Mouse (Mus musculus) adrenal gland, postnatal 10 days (tissue): ENCODE results near the gene 1700093K21Rik. TPM values are rescaled to one million over a fixed set of nuclear protein-coding genes. Genes with fewer than 3 reads are reported as not detected.
"Not testable (repeated sequence)": the region's sequence is repeated elsewhere in the genome, so short reads cannot be mapped to it uniquely, and the experiment has no call there.

ENCODE experiments used
- DNase-seq: peaks from one replicate; pipeline ENCODE4 v3.0.0; 2021; ENCODE audit warnings: mixed read lengths
- long read RNA-seq, 2 experiments: library from polyadenylated mRNA; stranded (forward); transcript quantifications; one replicate each; pipeline ENCODE4 v2.0.0; 2021
- microRNA-seq: library from miRNA; unstranded; fragments of <30 nt; microRNA quantifications from one replicate; pipeline ENCODE4 v1.2.0, GENCODE M21; 2021
- total RNA-seq, 2 experiments: library from RNA; stranded (reverse); gene quantifications; 2 replicates each; pipeline ENCODE4 v1.2.3; 2021

1700093K21Rik gene
- under 1 TPM in 1 of 2 experiments, not detected in 1; 0.36 TPM for total RNA-seq
- long read RNA-seq, experiment 1 = 0 reads
- long read RNA-seq, experiment 2 = 0 reads

GRCm38 (mm10) chr11:23520473-23521205 lies at the start of gene 1700093K21Rik:
Gene 1700093K21Rik, minus strand, starts transcription at chr11:23521155.
- no peak for DNase-seq

GRCm38 (mm10) chr11:23570130-23570529 lies 49.2 kb upstream of the 1700093K21Rik start:
- DNase-seq = peak; percentile 6

GRCm38 (mm10) chr11:23565761-23566160 lies 44.8 kb upstream of the 1700093K21Rik start:
- peak; percentile 86 for DNase-seq

GRCm38 (mm10) chr11:23557039-23557630 lies 36.2 kb upstream of the 1700093K21Rik start:
- no peak for DNase-seq

- no peak for DNase-seq
Observed at GRCm38 (mm10) chr11:23537446-23537845, 16.5 kb upstream of the 1700093K21Rik start.

GRCm38 (mm10) chr11:23518981-23519380 lies 2.0 kb downstream of the 1700093K21Rik start:
- DNase-seq = no peak

GRCm38 (mm10) chr11:23515315-23515714 lies 5.6 kb downstream of the 1700093K21Rik start:
- no peak for DNase-seq

- DNase-seq = not testable (repeated sequence)
Observed at GRCm38 (mm10) chr11:23514785-23515184, 6.2 kb downstream of the 1700093K21Rik start.

GRCm38 (mm10) chr11:23504801-23505200 lies 16.2 kb downstream of the 1700093K21Rik start:
- not testable (repeated sequence) for DNase-seq

GRCm38 (mm10) chr11:23498609-23499008 lies 22.3 kb downstream of the 1700093K21Rik start:
- DNase-seq = no peak

- peak; percentile 100 for DNase-seq
Observed at GRCm38 (mm10) chr11:23497718-23498509, 23.0 kb downstream of the 1700093K21Rik start, which contains the start of gene Ahsa2. Gene Ahsa2, minus strand, starts transcription at chr11:23498030.

- DNase-seq = peak; percentile 80
Observed at GRCm38 (mm10) chr11:23497335-23497717, 23.6 kb downstream of the 1700093K21Rik start.

GRCm38 (mm10) chr11:23496661-23497060 lies 24.3 kb downstream of the 1700093K21Rik start:
- DNase-seq = no peak

GRCm38 (mm10) chr11:23495231-23495630 lies 25.7 kb downstream of the 1700093K21Rik start:
- no peak for DNase-seq

GRCm38 (mm10) chr11:23492048-23492790 lies 28.7 kb downstream of the 1700093K21Rik start:
- no peak for DNase-seq

GRCm38 (mm10) chr11:23489955-23490354 lies 31.0 kb downstream of the 1700093K21Rik start:
- no peak for DNase-seq

Small RNA genes lying within 50 kb of the gene (microRNA-seq; reads per million reads assigned to microRNA genes)
- 1.4 reads per million for gene Gm47279

Other genes with a start within 250 kb of the 1700093K21Rik start
- 10 to 100 TPM; 48.2 to 63.2 TPM for gene Usp34, start 214.3 kb downstream of the 1700093K21Rik start, total RNA-seq
- gene Ahsa2, start 23.1 kb downstream of the 1700093K21Rik start, total RNA-seq = 10 to 100 TPM; 39.5 to 41.6 TPM
- gene 0610010F05Rik, start 112.5 kb upstream of the 1700093K21Rik start, total RNA-seq = 10 to 100 TPM; 16.3 to 17.9 TPM
- gene Pus10, start 144.5 kb upstream of the 1700093K21Rik start, total RNA-seq = 10 to 100 TPM; 23.2 to 28.7 TPM
- gene Pex13, start 144.8 kb upstream of the 1700093K21Rik start, total RNA-seq = 10 to 100 TPM; 56.8 to 59.9 TPM
- 1 to 10 TPM; 5.3 TPM for gene Rel, start 249.8 kb upstream of the 1700093K21Rik start, total RNA-seq